Mouse (Mus musculus): ENCODE data around the gene Tmem132c.

Gene Tmem132c

DNA sequence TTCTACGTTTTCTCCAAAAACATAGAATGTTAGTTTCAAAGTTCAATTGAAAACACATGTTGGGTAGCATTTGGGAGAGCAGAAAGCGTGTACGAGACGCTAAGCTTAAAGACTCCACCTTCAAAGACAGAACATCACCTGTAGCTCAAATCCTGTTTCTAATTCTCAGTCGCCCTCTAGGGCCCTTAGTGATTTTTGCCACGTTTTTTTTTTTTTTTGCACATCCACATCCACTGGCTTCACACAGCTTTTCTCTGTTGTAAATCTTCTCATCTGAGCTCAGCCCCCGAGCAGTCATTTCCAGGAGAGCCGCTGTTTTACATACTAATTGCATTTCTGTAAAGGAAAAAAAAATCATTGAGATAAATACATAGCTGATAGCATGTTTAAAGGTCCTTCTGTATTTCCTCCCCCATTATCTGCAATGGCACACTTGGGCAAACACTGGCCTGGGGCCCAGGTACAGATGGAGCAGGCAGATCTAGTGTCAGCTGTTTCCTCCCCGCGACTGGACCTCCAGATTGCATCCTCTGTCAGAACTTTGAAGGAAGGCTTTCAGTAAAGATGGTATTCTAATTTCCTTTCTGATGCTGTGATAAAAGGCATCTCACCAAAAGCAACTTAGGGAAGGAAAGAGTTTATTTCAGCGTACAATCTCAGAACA, 15.5 kb downstream of the Tmem132c start:
- Histone ChIP-seq H3K27me3 (ENCODE audit: insufficient read depth, low read length) (0 out of 2 replicates have a peak, but pooled peaks cover 2% of the 10 kb centered on the region), H3K36me3 (ENCODE audit: insufficient read depth, low read length) (no peaks in the 10 kb centered on the region)
- no peak for TF ChIP-seq POU5F1 (IDR thresholded peaks at IDR 0.05; ENCODE audit: borderline replicate concordance, low read length)
- TF ChIP-seq NANOG (IDR thresholded peaks at IDR 0.05; ENCODE audit: borderline replicate concordance, low read length): no peak
- no peak for TF ChIP-seq CTCF (conservative IDR thresholded peaks at IDR 0.05; ENCODE audit: low read length)

DNA sequence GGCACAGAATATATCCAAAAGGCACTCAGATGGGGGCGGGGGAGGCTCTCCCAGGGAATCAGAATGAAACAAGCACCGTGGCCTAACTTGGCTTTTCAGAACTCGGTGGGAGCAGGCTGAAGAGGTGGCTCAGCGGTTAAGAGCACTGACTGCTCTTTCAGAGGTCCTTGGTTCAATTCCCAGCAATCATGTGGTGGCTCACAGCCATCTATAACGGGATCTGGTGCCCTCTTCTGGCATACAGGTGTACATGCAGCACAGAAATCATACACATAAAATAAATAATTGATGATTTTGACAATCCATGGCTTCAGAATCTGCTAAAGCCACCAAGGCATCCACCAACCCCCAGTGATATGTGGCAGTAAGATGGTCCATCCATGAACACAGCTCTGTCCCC, 20.5 kb downstream of the Tmem132c start:
- no peaks in the 10 kb centered on the region for H3K36me3 ChIP-seq (ENCODE audit: insufficient read depth, low read length)
- no peak for TF ChIP-seq NANOG (IDR thresholded peaks at IDR 0.05; ENCODE audit: borderline replicate concordance, low read length)
- peak; percentile 43 for TF ChIP-seq CTCF (conservative IDR thresholded peaks at IDR 0.05; ENCODE audit: low read length)

More for the DNA sequence above, 15.5 kb downstream of the Tmem132c start:
- H3K4me1 ChIP-seq (replicated peaks; ENCODE audit: low read depth, low read length): no peaks in the 10 kb centered on the region
- no peaks in the 10 kb centered on the region for H3K9me3 ChIP-seq (ENCODE audit: low read length)
- no peak overlapping the region for H3K4me3 ChIP-seq (replicated peaks; ENCODE audit: low read length)

DNA sequence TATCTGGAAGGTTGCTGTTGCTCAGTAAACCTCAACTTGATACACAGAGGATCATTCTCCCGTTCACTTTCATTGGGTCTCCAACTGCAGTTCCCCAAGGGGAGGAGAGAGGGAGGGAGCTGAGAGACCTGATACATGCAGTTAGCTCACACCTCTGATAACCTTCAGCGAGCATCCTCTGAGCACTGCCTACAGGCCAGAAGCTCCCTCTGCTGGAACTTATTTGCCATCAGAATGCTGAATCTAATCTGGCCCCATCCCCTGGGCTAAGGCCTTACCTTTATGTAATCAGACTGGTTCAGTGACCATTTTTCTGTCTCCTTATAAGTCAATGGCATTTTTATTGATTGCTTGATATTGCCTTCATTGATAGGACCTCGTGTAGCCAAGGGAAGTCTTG, 29.5 kb downstream of the Tmem132c start:
- Histone ChIP-seq H3K36me3 (ENCODE audit: insufficient read depth, low read length) (no peaks in the 10 kb centered on the region), H3K9me3 (ENCODE audit: low read length) (peaks cover 4% of the 10 kb centered on the region; the same call in 1 of the 2 replicates), H3K27me3 (ENCODE audit: insufficient read depth, low read length) (peaks cover 2% of the 10 kb centered on the region), H3K4me1 (replicated peaks; ENCODE audit: low read depth, low read length) (no peaks in the 10 kb centered on the region), H3K4me3 (replicated peaks; ENCODE audit: low read length) (no peak overlapping the region)
- TF ChIP-seq POU5F1 (IDR thresholded peaks at IDR 0.05; ENCODE audit: borderline replicate concordance, low read length) (no peak), NANOG (IDR thresholded peaks at IDR 0.05; ENCODE audit: borderline replicate concordance, low read length) (no peak), CTCF (conservative IDR thresholded peaks at IDR 0.05; ENCODE audit: low read length) (peak; percentile 25)

More for the DNA sequence above, 20.5 kb downstream of the Tmem132c start:
- Histone ChIP-seq H3K4me3 (replicated peaks; ENCODE audit: low read length) (no peak overlapping the region), H3K4me1 (replicated peaks; ENCODE audit: low read depth, low read length) (no peaks in the 10 kb centered on the region), H3K27me3 (ENCODE audit: insufficient read depth, low read length) (0 out of 2 replicates have a peak, but pooled peaks cover 2% of the 10 kb centered on the region), H3K9me3 (ENCODE audit: low read length) (no peaks in the 10 kb centered on the region)

DNA sequence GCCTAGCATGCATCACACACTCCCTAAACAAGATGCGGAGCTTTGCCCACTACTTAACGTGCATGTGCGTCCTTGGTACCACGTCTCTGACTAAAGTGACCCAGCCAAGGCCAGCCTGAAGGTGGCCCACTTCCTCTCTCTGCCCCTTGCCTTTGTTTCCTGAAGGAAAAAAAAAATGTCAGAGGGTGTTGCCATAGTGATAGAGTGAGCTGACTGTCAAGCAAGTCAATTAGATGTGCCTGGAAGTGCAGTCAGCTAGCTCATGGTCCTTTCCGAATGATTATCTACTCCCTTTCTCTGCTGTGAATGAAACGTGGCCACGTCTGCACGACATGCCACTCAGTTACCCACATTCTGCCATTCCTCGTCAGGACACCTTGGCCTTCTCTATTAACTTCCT, 37.9 kb downstream of the Tmem132c start:
- H3K27me3 ChIP-seq (ENCODE audit: insufficient read depth, low read length): no peaks in the 10 kb centered on the region
- H3K9me3 ChIP-seq (ENCODE audit: low read length): 0 out of 2 replicates have a peak, but pooled peaks cover 3% of the 10 kb centered on the region
- no peak overlapping the region for H3K4me3 ChIP-seq (replicated peaks; ENCODE audit: low read length)
- H3K36me3 ChIP-seq (ENCODE audit: insufficient read depth, low read length): no peaks in the 10 kb centered on the region
- TF ChIP-seq POU5F1 (IDR thresholded peaks at IDR 0.05; ENCODE audit: borderline replicate concordance, low read length): no peak
- no peak for TF ChIP-seq NANOG (IDR thresholded peaks at IDR 0.05; ENCODE audit: borderline replicate concordance, low read length)
- no peak for TF ChIP-seq CTCF (conservative IDR thresholded peaks at IDR 0.05; ENCODE audit: low read length)
- H3K4me1 ChIP-seq (replicated peaks; ENCODE audit: low read depth, low read length): no peaks in the 10 kb centered on the region

DNA sequence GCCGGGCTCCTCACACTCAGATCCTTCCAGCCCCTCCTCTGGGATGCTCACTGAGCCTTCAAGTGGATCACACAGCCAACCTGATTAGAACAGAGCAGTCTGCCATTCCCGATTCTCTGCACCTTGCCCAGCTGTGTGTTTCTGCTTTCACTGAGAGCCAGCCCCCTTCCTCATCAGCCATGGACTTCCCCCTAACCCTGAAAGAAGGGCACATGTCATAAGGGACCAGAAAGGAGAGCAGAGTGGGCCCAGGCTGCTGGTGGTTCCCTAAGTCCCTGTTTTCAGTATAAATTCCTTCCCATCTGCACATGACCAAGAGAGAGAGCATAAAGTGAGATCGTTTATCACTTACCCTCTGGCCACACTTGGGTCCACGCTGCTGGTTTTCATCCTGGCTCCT, 39.6 kb downstream of the Tmem132c start:
- Histone ChIP-seq H3K4me3 (replicated peaks; ENCODE audit: low read length) (no peak overlapping the region), H3K36me3 (ENCODE audit: insufficient read depth, low read length) (no peaks in the 10 kb centered on the region), H3K4me1 (replicated peaks; ENCODE audit: low read depth, low read length) (no peaks in the 10 kb centered on the region), H3K27me3 (ENCODE audit: insufficient read depth, low read length) (no peaks in the 10 kb centered on the region), H3K9me3 (ENCODE audit: low read length) (0 out of 2 replicates have a peak, but pooled peaks cover 3% of the 10 kb centered on the region)
- TF ChIP-seq NANOG (IDR thresholded peaks at IDR 0.05; ENCODE audit: borderline replicate concordance, low read length) (no peak), POU5F1 (IDR thresholded peaks at IDR 0.05; ENCODE audit: borderline replicate concordance, low read length) (no peak), CTCF (conservative IDR thresholded peaks at IDR 0.05; ENCODE audit: low read length) (no peak)

DNA sequence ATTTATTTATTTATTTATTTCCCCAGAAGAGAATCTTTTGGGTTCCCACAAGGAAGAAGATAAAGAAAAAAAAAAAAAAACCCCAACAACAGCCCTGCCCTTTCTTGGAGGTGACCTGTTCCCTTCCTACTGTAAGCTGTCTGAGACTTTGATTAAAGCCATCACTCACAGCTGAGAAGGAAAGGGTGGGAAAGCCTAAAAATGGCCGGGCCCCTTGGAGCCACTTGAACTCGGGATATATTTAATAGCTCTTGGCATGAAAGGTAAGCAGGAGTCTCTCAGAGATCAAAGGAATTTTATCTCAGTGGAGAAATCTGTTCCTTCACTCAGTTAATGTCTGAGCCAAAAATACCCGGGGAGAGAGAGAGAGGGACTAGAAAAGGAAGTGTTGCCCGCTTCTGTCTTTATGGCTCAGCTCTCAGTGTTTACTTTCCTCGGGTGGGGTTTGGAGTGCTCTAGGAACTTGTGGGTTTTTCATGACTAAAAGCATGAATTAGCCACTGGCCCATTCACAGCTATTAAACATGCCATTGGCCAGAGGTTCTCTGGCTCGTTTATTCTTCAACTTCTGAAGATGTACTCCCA, 41.0 kb downstream of the Tmem132c start:
- H3K4me3 ChIP-seq (replicated peaks; ENCODE audit: low read length): no peak overlapping the region
- H3K4me1 ChIP-seq (replicated peaks; ENCODE audit: low read depth, low read length): no peaks in the 10 kb centered on the region
- H3K9me3 ChIP-seq (ENCODE audit: low read length): 0 out of 2 replicates have a peak, but pooled peaks cover 3% of the 10 kb centered on the region
- TF ChIP-seq POU5F1 (IDR thresholded peaks at IDR 0.05; ENCODE audit: borderline replicate concordance, low read length) (no peak), CTCF (conservative IDR thresholded peaks at IDR 0.05; ENCODE audit: low read length) (no peak), NANOG (IDR thresholded peaks at IDR 0.05; ENCODE audit: borderline replicate concordance, low read length) (no peak)
- H3K27me3 ChIP-seq (ENCODE audit: insufficient read depth, low read length): no peaks in the 10 kb centered on the region
- no peaks in the 10 kb centered on the region for H3K36me3 ChIP-seq (ENCODE audit: insufficient read depth, low read length)

DNA sequence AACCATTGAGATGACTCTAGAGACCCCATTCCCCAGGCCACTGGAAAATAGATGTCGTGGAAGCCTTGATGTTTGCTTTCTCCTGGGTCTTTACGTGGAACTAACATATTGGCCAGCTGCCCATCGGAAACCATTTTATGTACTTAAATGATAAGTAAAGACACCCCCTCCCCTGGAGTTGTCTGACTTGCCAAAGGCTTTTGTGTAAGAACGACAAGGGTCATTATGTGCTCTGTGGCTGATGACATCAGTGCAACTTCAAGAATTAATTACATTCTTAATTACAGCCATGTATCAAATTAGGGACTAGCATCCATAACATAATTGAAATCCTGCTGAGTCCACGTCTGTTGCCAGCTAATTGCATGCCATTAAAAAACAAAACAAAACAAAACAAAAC, 45.3 kb downstream of the Tmem132c start:
- Histone ChIP-seq H3K4me1 (replicated peaks; ENCODE audit: low read depth, low read length) (no peaks in the 10 kb centered on the region), H3K27me3 (ENCODE audit: insufficient read depth, low read length) (no peaks in the 10 kb centered on the region), H3K36me3 (ENCODE audit: insufficient read depth, low read length) (no peaks in the 10 kb centered on the region), H3K4me3 (replicated peaks; ENCODE audit: low read length) (no peak overlapping the region), H3K9me3 (ENCODE audit: low read length) (no peaks in the 10 kb centered on the region)
- TF ChIP-seq POU5F1 (IDR thresholded peaks at IDR 0.05; ENCODE audit: borderline replicate concordance, low read length) (no peak), NANOG (IDR thresholded peaks at IDR 0.05; ENCODE audit: borderline replicate concordance, low read length) (no peak), CTCF (conservative IDR thresholded peaks at IDR 0.05; ENCODE audit: low read length) (no peak)

DNA sequence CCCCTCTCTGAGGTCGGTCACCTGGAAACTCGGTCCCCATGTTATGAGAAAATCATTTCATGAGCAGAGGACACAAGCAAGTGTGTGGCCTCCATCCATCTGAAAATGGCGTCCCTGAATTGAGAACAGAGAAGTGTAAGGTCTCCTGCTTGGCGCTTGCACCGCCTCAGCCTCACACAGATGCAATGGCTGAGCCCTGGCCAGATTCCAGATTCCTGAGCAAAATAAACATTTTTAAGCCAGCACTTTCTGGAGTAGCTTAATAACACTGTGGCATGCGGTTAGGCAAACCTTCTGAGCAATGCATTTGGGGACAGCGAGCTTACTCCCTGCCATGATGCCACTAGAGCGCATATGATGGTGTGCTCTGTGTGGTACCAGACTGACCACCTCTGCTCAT, 48.1 kb downstream of the Tmem132c start:
- no peak overlapping the region for H3K4me3 ChIP-seq (replicated peaks; ENCODE audit: low read length)
- H3K27me3 ChIP-seq (ENCODE audit: insufficient read depth, low read length): no peaks in the 10 kb centered on the region
- no peaks in the 10 kb centered on the region for H3K36me3 ChIP-seq (ENCODE audit: insufficient read depth, low read length)
- H3K9me3 ChIP-seq (ENCODE audit: low read length): no peaks in the 10 kb centered on the region
- H3K4me1 ChIP-seq (replicated peaks; ENCODE audit: low read depth, low read length): no peaks in the 10 kb centered on the region
- TF ChIP-seq CTCF (conservative IDR thresholded peaks at IDR 0.05; ENCODE audit: low read length): no peak
- no peak for TF ChIP-seq NANOG (IDR thresholded peaks at IDR 0.05; ENCODE audit: borderline replicate concordance, low read length)
- TF ChIP-seq POU5F1 (IDR thresholded peaks at IDR 0.05; ENCODE audit: borderline replicate concordance, low read length): no peak

Data from E14TG2a.4 (cell line).